Mouse (Mus musculus): Measurements from ENCODE around the gene Metrn.
A peak's percentile ranks its signal among the peaks of the same experiment; 100 is the strongest.
"Not testable (repeated sequence)": the region's sequence is repeated elsewhere in the genome, so short reads cannot be mapped to it uniquely, and the experiment has no call there.

Metrn gene

GRCm38 (mm10) chr17:25830806-25831431 lies 34.0 kb upstream of the Metrn start:
- no peak for DNase-seq

GRCm38 (mm10) chr17:25830200-25830753 lies 33.3 kb upstream of the Metrn start:
- DNase-seq, result no peak

- no peak for DNase-seq
Observed at GRCm38 (mm10) chr17:25829558-25830017, 32.7 kb upstream of the Metrn start.

- peak; percentile 81 for DNase-seq
Observed at GRCm38 (mm10) chr17:25828712-25829557, 32.0 kb upstream of the Metrn start, which contains the start of gene Jmjd8. Jmjd8 (plus strand) TSS chr17:25828867.

- peak; percentile 43 for DNase-seq
Observed at GRCm38 (mm10) chr17:25828223-25828594, 31.3 kb upstream of the Metrn start.

- DNase-seq, result no peak
Observed at GRCm38 (mm10) chr17:25827546-25828222, 30.7 kb upstream of the Metrn start.

- no peak for DNase-seq
Observed at GRCm38 (mm10) chr17:25827011-25827410, 30.1 kb upstream of the Metrn start.

GRCm38 (mm10) chr17:25825984-25826570 lies 29.1 kb upstream of the Metrn start:
- no peak for DNase-seq

GRCm38 (mm10) chr17:25825311-25825710 lies 28.4 kb upstream of the Metrn start:
- DNase-seq, result no peak

- no peak for DNase-seq
Observed at GRCm38 (mm10) chr17:25824362-25825142, 27.6 kb upstream of the Metrn start.

- DNase-seq, result peak; percentile 83
Observed at GRCm38 (mm10) chr17:25823452-25823851, 26.5 kb upstream of the Metrn start, which contains the start of gene Wdr24. Wdr24 (plus strand) TSS chr17:25823627.

- DNase-seq, result no peak
Observed at GRCm38 (mm10) chr17:25818851-25819780, 22.2 kb upstream of the Metrn start.

GRCm38 (mm10) chr17:25817662-25818061 lies 20.7 kb upstream of the Metrn start:
- no peak for DNase-seq

- DNase-seq, result peak; percentile 84
Observed at GRCm38 (mm10) chr17:25813471-25813870, 16.5 kb upstream of the Metrn start.

- DNase-seq, result no peak
Observed at GRCm38 (mm10) chr17:25810890-25811289, 14.0 kb upstream of the Metrn start.

- DNase-seq, result no peak
Observed at GRCm38 (mm10) chr17:25809606-25810340, 12.8 kb upstream of the Metrn start.

- DNase-seq, result no peak
Observed at GRCm38 (mm10) chr17:25808789-25809605, 12.1 kb upstream of the Metrn start, which contains the start of gene Fbxl16. Fbxl16 (plus strand) TSS chr17:25809085.

GRCm38 (mm10) chr17:25808028-25808427 lies 11.1 kb upstream of the Metrn start:
- no peak for DNase-seq

GRCm38 (mm10) chr17:25807452-25807851 lies 10.5 kb upstream of the Metrn start:
- not testable (repeated sequence) for DNase-seq
